Mouse (Mus musculus) gastrocnemius, postnatal 4 days (tissue): Measurements from ENCODE around the gene Tdrkh. TPM values are rescaled to one million over a fixed set of nuclear protein-coding genes. Genes with fewer than 3 reads are reported as not detected.

Experiments
- DNase-seq, 2 experiments: peaks; one replicate each; pipeline ENCODE4 v3.0.0; 2021 to 2022; ENCODE audit warnings: low spot score in 2 of 2, mixed read lengths in 2 of 2
- total RNA-seq, 2 experiments: library from RNA; stranded (reverse); gene quantifications; 2 replicates each; pipeline ENCODE4 v1.2.3; 2021

Gene Tdrkh
- total RNA-seq, 2 experiments from 2014 or later, result 11.0 to 14.0 TPM

DNA sequence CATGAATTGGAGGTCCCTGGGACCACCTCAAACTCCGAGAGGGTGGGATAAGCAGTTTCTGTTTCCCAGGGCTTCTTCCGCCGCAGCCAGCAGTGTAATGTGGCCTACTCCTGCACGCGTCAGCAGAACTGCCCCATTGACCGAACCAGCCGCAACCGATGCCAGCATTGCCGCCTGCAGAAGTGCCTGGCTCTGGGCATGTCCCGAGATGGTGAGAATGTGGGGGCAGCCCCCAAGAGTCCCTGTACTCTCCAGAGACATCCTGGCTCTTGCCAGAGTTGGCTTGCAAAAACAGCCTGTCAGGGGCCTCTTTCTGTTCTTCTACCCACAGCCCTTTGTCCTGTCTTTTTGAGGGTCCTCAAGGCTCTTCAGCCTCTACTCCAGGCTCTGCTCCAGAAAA lies 25.7 kb upstream of the Tdrkh start:
- DNase-seq, result no peak

GRCm38 (mm10) chr3:94388047-94388446 lies 25.0 kb upstream of the Tdrkh start:
- DNase-seq, result no peak

DNA sequence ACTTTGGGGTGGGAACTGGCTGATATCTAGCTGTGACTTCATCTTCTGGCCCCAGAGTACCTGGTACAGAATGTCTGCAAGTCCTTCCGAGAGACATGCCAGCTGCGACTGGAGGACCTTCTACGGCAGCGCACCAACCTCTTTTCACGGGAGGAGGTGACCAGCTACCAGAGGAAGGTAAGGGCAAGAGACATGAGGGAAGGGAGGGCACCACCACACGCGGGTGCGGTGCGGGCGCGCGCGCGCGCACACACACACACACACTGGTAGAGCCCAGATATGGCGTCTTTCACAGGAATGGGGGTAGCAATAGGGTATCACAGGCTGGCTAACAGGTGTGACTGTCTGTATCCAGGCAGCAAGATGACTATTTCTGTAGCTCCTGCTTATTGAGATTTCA lies 23.7 kb upstream of the Tdrkh start:
- DNase-seq, result no peak

GRCm38 (mm10) chr3:94391001-94391400 lies 22.1 kb upstream of the Tdrkh start:
- DNase-seq, result no peak

DNA sequence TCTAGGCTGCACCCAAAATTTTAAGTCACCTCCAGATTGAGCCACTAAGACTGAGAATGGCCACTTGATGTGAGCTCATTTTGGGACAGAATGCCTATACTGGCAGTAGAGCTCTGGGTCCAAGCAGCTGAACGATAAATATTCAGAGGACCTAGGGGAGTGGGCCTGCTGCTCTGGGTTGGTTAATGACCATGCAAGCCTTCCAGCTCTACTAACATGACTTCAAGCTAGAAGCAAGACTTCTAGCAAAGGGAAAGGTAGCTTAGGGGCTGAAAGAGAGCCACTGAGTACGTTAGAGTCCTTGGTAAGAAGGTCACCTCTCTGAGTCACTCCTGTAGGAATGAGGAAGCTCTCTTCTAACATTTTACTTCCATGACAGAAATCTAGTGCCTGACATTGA lies 20.9 kb upstream of the Tdrkh start:
- no peak for DNase-seq

DNA sequence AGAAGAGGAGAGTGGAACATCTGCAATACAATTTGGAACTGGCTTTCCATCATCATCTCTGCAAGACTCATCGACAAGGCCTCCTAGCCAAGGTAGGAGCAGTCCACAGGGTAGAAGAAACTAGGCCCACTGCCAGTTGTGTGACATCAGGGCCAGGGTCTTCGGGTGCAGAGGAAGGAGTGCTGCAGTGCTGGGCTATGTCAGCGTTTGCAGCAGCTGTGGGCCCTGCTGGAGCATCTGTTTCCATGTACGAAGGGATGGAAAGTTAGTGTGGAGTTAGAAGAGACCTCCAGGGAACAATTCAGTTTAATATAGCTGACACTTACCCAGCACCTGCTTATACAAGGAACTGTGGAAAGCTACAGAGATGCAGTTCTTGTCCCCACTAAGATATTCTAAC lies 20.0 kb upstream of the Tdrkh start:
- DNase-seq, result no peak

- DNase-seq, result no peak
Observed at GRCm38 (mm10) chr3:94396336-94396735, 16.7 kb upstream of the Tdrkh start.

DNA sequence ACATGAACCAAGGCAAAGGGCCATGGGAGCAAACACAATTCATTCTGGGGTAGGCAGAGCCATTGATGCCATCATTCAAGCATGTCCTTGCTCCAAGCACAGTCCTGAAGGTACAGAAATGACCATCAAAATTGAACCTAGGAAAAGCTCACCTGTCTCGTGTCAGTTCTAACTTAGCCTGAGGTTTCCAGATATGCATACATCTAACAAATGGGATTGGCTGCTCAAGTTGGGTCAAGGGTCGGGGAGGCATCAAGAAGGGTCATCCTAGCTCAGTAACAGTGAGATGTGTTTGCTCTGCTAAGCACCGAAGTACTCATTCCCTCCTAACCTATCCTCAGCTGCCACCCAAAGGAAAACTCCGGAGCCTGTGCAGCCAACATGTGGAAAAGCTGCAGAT lies 16.2 kb upstream of the Tdrkh start:
- no peak for DNase-seq

DNA sequence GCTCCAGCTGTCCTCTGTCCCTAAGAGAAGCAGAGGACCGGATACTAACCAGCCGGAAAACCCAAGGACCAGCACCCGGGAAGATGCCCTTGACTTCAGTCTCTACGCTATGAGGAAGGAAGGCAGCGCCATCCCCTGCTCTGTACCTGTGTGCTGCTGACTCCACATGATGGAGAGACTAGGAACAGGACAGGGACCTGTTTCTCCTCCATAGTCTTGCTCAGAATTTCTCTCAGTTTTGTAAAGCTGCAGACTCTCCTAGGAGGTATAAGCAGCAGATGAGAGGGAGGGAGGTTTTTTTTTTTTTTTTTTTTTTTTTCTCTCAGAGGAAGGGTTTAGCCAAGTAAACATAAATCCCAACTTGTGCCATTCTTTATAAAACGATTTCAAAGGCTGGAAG lies 14.9 kb upstream of the Tdrkh start, which contains the start of gene Lingo4:
Lingo4 (plus strand) TSS at position 301 of the 400 bp plus-strand sequence.
- DNase-seq, result no peak

DNA sequence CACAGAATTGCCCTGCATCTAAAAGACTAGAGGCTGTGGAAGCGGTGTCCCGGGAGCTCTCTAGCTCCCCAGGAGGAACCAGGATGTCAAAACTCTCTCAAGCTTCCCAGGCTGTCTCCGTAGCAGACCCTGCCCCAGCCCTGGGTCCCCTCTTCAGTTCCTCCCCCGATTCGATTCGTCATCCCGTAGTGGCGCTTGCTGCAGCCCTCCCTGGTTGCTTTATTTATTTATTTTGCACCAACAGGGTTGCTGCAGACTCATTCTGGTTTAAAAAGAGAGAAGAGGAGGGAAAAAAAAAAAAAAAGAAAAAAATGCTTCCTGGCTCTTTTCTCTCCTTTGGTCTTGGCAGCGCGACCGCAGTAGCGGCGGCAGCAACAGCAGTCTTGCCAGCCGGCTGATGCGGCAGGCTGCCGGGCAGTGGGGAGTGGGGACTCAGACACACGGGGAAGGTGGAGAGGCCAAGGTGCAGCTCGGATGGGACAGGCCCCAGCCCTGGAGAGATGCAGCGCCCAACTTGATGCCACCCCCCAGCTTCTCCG lies 14.1 kb upstream of the Tdrkh start:
- DNase-seq, result no peak

DNA sequence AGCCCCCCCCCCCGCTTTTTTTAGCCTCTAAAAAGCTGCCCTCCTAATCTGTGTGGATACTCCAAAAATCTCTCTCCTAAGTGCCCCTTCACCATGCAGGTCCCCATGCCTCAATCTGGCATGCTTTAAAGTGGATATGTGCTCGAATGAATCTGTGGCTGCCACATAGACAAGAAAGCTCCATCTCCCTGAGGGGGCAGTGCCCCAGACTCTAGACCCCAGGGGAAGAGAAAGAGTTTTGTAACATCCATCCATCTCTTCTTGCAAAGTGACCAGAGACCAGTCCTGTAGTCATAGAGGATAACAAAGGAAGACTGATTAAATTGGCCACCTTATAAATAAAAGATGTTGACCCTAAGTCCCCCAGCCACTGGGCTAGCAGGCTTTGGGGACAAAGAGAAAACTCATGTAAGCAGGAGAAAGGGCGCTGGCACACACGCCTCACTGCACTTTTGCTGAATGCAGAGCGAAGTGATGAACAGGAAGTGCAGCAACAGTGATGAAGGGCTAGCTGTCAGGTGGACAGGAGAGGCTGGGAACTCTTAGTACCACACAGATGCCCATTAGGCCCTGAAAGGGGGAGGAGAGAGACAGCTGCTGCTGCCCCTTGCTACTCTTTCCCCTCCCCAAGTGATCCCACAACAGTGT lies 13.3 kb upstream of the Tdrkh start:
- DNase-seq, result no peak

DNA sequence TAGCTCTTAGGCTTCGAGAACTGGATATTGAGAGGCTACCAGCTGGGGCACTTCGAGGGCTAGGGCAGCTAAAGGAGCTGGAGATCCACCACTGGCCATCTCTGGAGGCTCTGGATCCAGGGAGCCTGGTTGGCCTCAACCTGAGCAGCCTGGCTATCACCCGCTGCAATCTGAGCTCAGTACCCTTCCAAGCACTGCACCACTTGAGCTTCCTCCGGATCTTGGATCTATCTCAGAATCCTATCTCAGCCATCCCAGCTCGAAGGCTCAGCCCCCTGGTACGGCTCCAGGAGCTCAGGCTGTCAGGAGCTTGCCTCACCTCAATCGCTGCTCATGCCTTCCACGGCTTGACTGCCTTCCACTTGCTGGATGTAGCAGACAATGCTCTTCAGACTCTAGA lies 10.6 kb upstream of the Tdrkh start:
- DNase-seq, result no peak

GRCm38 (mm10) chr3:94404366-94405054 lies 8.6 kb upstream of the Tdrkh start:
- peak in 1 of 2 experiments; percentile 61 for DNase-seq

DNA sequence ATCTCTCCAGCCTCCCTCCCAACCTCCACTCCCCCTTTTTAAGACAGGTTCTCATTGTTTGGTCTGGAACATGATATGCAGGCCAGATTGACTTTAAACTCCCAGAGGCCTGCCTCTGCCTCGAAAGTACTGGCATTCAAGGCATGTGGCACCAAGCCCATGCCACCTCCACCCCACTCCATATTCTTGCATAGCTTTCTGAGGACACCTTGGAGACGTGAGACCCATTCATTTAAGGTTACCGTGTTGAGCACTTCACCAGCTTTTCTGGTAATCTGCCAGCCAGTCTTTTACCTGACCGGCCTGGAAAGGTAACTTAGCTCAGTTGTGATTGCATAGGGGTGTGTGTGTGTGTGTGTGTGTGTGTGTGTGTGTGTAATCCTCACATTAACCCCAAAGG lies 7.5 kb upstream of the Tdrkh start:
- DNase-seq, result no peak

DNA sequence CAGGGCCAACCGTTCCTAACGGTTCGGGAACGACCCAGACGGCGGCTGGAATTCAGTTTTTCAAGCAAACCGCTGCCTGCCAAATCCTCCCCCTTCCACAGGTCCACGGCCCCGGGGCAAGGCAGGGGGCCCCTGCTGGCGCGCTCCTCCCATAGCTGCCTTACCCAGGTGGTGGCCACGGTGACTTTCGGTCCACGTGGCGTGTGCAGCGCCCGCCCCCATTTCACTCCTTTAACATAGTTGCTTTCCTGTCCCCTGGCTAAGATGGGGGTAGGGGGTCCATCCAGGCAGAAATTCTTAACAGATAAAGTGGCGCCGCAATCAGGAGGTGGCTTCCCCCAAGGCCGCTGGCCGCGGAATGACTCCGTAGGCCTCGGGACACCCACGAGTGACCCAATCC lies 543 bp upstream of the Tdrkh start:
- DNase-seq, result peak in 1 of 2 experiments; percentile 27

DNA sequence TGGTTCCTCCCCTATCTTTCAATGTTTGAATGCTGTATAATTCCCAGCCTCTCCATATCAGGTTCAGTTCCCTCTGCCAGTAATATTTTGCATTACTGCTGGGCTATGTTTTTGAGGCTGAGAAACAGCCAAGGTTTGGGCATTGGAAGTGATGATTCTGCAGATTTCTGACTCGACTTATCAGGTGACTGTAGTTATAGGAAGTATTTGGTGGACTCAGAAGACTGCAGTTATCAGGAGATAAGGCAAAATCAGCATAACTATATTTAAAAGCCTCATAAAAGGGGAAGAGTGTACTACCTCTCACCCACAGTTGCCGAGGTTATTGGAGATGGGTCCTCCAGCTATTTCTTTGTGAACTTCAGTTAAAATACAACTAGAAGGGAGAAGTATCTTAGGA lies 17.9 kb downstream of the Tdrkh start:
- no peak for DNase-seq

DNA sequence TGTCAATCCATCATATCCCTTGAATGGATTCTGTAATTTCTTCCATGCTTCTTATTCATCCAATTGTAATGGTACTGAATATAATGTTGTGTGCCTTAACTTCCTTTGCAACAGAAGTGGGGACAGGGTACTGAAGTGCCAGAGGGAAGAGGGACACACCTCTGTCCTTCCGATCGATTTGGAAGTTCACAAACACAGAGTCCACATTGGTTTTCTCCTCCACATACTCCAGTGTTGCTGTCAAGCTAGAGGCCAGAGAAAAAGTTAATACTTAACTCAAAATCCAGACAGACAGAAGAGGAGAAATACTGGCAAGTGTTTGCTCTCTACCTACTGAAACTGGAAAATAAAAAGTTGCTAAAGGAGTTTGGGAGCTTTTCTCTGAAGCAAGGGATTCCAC lies 21.2 kb downstream of the Tdrkh start:
- DNase-seq, result no peak

DNA sequence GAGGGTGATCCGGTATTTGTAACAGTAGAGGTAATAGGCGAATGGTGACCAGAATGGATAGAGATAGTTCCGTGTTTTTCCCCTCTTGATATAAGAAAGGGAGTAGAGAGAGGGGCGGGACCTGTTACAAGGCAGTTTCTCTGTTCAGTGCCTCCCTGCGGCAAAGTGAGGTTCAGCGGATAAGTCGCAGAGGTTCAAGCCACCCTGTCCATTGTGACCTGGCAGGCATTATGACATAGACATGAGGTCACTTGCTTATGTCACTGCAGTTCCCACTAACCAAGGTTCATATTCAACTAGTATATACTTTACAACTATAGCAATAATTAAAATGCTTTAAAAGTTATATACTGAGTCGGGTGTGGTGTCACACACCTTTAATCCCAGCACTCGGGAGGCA lies 23.3 kb downstream of the Tdrkh start:
- no peak for DNase-seq

- DNase-seq, result no peak
Observed at GRCm38 (mm10) chr3:94441182-94441581, 28.1 kb downstream of the Tdrkh start.

DNA sequence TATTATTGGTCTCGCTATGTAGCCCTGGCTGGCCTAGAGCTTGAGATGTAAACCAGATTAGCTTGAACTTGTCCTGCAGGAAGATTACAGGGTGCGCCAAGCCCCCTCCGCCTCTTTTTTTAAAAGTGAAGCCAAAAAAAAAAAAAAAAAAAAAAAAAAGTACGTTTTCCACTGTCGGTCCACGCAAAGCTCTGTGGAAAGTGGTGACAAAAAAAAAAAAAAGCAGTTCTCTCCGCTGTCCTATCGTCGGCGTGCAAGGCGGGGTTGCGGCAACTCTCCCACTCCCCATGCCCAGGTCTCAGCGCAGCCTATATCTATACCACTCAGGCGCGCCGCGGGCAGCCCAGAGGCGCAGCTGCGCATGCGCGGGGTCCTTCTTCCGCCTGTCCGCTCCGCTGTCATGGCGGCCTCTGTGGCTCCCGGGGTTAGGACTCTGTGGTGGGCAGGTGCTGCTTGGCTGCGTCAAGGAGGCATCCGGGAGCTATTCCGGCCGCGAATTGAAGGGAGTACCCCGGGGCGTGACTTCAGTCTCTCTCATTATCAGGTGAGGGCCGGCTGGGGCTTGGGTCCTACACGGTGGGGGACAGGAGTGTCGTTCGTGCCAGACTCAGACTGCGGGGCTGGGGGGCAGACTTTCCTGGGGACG lies 30.0 kb downstream of the Tdrkh start, which contains the start of gene Mrpl9:
Mrpl9 (plus strand) TSS at position 368 of the 646 bp plus-strand sequence.
- peak; percentile 92 to 96 for DNase-seq

DNA sequence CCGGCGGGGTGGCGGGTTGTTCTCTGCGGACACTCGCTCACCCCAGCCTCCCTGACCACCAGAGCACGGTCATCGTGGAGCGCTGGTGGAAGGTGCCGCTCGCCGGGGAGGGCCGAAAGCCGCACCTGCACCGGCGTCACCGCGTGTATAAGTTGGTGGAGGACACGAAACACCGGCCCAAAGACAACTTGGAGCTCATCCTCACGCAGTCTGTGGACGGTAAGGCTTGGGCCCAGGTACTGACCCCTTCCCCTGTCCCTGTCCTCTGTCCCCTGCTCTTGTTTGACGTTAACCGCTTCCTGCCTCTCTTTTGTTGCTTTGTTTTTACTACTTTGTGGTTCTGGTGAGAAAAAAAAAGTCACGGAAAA lies 30.5 kb downstream of the Tdrkh start, which contains the start of gene Oaz3:
Oaz3 (minus strand) TSS at position 319 of the 368 bp plus-strand sequence.
- no peak for DNase-seq

- no peak for DNase-seq
Observed at GRCm38 (mm10) chr3:94449377-94449776, 36.3 kb downstream of the Tdrkh start.
